Mouse (Mus musculus): ENCODE data around the gene Enah.

DNA sequence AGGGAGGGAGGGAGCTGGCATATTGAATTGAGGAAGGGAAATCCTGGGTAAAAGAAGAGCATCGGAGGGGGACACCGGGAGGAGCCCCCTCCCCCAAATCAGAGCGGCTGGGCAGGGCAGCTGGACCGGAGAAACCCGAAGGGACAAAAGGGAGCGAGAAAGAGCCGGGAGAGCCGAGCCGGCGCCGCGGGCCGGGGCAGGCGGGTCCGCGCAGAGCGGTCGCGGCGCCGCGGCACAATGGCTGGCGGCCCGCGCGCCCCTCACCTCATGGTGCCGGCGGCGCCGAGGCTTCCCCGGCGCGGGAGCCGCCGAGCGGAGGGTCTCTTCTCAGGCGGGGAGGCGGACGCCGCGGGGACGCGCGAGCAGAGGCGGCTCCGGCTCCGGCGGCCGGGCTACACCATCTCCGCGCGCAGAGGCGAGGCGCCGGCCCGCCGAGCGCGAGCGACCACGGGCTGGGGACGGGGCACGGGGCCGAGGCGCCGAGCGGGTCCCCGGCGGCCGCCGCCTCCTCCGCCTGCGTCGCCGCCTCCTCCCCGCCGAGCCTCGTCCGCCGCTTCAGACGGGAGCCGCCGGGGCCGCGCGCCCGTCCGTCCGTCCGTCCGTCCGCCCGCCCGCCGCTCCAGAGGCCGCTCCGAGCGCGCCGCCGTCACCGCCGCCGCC, 394 bp downstream of the Enah start:
- TF ChIP-seq CTCF (IDR thresholded peaks at IDR 0.05; ENCODE audit: low read depth, low read length) (no peak), POLR2A (IDR thresholded peaks at IDR 0.05; ENCODE audit: extremely low read depth, insufficient read depth, low read length) (no peak)
